Mouse (Mus musculus) lung, postnatal 14 days (tissue): Measurements from ENCODE around the gene Bpifb3.
A peak's percentile ranks its signal among the peaks of the same experiment; 100 is the strongest.

Experiments used
- DNase-seq: peaks from one replicate; pipeline ENCODE4 v3.0.0; 2021

Gene Bpifb3

DNA sequence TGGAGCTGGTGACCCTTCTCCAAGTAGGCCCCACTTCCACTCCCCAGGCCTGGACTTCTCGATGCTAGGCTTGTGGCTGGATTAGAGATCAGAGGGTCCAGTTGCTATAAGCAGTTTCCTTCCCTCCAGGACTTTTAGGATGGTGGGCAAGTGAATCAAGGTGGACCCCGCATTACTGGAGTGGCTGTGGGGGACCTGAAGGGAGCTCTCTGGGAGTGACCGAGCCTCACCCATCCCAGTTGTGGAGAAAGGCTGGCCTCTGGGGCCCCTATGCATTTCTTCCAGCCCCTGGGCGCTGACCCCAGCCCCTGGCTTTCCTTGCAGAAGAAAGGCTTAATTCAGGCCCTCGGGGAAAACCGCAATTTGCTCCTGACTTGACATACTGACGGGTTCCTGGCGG is at the start of gene Bpifb3:
TSS of gene Bpifb3 (plus strand) at position 301 of the 400 bp plus-strand sequence.
- no peak for DNase-seq

DNA sequence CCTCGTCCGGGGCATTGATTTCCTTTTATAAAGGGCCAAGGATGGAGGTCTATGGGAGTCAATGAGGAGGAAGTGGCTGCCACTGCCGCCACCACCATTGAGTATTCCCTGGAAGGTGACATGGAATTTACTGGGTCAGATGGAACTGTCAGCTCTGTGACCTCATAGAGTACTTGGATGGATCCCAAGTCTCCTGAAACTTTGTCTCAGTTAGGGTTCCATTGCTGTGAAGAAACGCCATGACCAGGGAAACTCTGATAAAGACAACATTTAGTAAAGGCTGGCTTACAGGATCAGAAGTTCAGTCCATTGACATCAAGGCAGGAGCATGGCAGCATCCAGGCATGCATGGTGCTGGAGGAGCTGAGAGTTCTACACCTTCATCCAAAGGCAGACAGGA is 47.0 kb upstream of the Bpifb3 start, which contains the start of gene Sun5:
TSS of gene Sun5 (minus strand) at position 101 of the 400 bp plus-strand sequence.
- no peak for DNase-seq

DNA sequence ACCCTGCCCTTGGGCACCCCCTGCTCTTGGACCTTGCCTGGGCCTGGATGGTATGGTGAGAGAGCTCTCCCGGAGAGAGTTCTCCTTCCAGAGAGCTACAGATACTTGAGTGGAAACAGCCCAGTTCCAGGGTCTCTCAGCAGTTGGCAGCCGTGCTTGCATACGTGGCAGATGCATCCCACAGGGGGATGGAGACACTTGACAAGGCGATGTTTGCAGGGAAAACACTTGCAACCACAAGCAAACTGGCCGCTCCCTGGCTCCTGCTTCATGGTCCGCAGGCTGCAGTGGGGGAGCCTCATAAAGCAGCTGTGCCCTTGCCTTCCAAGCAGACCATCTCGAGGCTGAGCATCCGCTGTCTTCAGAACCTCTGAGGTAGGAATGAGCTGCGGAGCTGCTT is 43.3 kb upstream of the Bpifb3 start, which contains the start of gene Bpifb2:
TSS of gene Bpifb2 (plus strand) at position 301 of the 400 bp plus-strand sequence.
- no peak for DNase-seq

DNA sequence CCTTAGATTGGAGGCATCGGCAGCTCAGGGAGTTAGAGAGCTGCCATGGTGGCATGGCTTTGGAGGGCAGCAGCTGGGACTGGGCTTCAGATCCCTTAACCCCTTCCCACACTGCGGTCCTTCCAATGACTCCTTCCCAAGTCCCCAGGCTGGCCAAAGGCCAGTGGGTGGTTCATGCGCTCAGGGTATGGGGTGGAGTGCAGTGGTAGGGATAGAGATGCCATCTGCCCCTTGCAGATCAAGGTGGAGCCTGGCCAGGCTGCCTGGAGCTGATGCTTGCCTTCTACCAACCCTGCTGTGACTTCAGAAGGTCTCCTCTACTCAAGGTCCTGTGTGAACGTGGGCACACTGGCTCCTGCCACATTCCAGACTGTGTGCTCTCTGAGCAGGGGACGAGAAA is 18.9 kb upstream of the Bpifb3 start:
- DNase-seq, result no peak

DNA sequence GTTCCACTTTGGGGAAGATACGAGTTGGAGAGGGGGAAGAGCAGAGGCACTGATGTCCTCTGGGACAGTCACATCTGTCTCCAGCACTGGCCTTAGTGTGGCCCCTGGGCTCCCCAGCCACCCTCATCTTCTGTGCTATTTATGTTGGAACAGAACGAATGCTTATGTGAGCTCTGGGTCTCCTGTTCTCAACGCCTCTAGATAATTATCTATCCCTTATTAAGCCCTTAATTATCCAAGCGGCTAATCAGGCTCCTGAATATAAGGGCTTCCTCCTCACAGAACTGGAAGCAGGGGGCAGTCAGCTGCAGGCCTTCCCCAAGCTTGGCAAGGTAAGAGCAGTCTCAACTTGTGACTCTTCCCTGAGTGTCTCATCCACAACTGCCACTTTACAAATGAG is 17.9 kb upstream of the Bpifb3 start, which contains the start of gene Bpifb6:
TSS of gene Bpifb6 (plus strand) at position 301 of the 400 bp plus-strand sequence.
- DNase-seq, result no peak

GRCm38 (mm10) chr2:153902726-153903125 is 15.3 kb upstream of the Bpifb3 start:
- no peak for DNase-seq

- no peak for DNase-seq
Observed at GRCm38 (mm10) chr2:153906626-153907025, 11.4 kb upstream of the Bpifb3 start.

DNA sequence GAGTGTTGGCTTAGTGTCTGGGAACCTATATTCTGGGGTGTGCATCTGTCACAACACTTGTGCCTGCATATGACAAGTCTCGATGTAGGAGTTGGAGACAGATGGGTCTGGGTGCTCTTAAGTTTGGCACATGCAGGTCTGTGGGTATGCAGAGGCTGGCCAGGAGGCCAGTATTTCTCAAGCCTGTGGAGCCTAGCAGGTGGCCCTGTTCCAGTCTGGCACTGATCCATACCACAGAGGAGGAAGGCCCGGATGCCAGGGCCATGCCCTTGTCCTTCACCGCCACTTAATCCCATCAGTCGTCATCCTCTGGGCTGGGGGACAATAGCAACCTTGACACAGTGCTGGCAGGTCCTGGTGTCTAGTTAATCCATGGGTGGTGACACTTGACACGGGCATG is 3.9 kb upstream of the Bpifb3 start:
- DNase-seq, result peak; percentile 3

DNA sequence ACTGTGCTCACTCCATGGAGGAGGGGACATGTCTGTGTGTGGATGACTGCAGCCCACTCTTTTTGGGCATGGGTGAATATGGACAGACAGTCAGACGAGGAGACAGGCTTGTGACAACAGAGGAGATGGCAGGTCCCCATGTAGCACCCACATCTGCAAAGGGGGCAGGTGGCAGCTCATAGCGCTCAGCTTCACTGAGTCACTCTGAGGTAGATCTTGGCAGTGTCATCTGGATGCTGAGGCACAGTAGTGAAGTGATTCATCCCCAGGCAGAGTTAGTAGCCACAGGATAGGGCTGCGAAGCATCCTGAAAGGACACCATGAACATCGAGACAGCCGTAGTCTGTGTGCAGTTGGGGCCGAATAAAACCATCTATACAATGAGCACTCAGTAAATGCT is 3.2 kb downstream of the Bpifb3 start:
- no peak for DNase-seq

- peak; percentile 49 for DNase-seq
Observed at GRCm38 (mm10) chr2:153929871-153930413, 11.9 kb downstream of the Bpifb3 start.

- no peak for DNase-seq
Observed at GRCm38 (mm10) chr2:153931125-153931524, 13.1 kb downstream of the Bpifb3 start.

- no peak for DNase-seq
Observed at GRCm38 (mm10) chr2:153933311-153933710, 15.3 kb downstream of the Bpifb3 start.

- DNase-seq, result no peak
Observed at GRCm38 (mm10) chr2:153935348-153935747, 17.3 kb downstream of the Bpifb3 start.

DNA sequence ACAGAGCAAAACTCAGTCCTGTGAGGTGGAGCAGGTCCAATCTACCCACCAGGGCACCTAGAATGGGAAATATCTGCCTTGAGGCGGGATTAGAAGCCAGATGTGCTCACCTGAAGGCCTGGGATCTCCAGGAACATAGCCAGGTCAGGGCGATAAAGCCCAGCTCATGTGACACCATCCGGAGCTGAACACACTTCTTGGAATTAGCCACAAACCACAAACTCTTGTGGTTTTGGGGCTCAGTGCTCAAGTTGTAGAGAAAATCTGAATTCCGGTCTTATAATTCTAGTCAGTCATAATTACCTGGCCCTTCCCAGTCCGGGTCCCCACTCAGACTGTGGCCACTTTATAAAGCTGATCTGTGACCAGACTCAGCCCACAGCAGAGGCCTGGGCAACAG is 19.8 kb downstream of the Bpifb3 start, which contains the start of gene Bpifb4:
TSS of gene Bpifb4 (plus strand) at position 370 of the 400 bp plus-strand sequence.
- no peak for DNase-seq

GRCm38 (mm10) chr2:153943537-153943936 is 25.5 kb downstream of the Bpifb3 start:
- DNase-seq, result peak; percentile 53

DNA sequence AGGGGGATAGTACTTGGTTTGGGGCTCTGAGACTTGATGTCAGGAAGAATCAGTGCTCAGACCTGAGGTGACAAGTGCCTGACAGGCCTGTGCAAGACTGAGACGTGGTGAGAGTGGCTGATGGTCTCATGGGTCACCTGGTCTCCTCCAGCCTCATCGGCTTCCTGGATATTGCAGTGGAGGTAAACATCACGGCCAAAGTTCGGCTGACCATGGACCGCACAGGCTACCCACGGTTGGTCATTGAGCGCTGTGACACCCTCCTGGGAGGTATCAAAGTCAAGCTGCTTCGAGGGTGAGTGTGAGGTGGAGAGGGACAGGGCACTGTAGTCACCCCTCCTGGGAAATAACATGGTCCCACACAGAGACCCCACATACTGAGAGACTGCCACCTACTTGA is 26.5 kb downstream of the Bpifb3 start:
- no peak for DNase-seq

- peak; percentile 54 for DNase-seq
Observed at GRCm38 (mm10) chr2:153952897-153953296, 34.9 kb downstream of the Bpifb3 start.

DNA sequence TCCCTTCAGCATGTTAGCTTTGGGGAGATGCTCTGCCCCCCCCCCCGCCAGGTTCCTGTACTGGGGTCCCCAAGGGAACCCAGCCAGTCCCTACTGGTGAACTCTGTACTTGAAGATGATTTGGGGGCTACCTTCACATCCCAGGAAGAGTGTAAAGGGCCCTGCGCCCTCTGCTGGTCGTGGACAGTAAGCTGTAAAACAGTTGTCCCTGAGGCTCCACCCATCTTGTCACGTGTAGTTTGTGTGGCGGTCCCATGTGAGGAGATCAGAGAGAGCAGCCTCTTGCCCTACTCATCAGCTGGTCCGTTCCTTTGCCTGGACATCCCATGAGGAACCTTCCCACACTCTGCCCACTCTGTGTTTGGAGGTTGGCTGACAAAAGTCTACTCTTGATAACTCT is 35.8 kb downstream of the Bpifb3 start:
- DNase-seq, result peak; percentile 39

DNA sequence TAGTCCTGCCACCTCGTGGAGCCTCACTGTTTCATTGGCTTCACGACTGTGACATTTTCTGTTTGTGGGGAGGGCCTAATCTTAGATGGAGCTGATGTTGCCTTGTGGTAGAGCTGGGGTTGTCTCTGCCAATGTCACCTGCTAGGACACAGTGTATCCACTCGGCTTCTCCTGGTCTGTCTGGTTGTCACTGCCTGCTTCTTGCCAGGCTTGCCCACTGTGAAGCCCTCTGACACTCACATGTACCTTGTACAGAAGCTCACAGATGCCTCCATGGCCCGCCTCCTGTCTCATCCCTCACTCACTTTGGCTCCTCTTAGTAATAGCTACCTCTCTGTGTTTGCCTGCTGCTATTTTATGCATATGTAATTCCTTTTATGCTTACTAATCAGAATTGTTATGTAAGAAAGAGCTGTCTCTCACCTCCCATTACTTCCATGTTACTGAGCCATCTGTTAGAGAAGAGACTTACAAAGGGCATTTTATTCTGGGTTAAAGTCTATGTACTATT is 44.8 kb downstream of the Bpifb3 start:
- DNase-seq, result no peak

- no peak for DNase-seq
Observed at GRCm38 (mm10) chr2:153963334-153963733, 45.3 kb downstream of the Bpifb3 start.

GRCm38 (mm10) chr2:153970221-153970620 is 52.2 kb downstream of the Bpifb3 start:
- DNase-seq, result peak; percentile 2

DNA sequence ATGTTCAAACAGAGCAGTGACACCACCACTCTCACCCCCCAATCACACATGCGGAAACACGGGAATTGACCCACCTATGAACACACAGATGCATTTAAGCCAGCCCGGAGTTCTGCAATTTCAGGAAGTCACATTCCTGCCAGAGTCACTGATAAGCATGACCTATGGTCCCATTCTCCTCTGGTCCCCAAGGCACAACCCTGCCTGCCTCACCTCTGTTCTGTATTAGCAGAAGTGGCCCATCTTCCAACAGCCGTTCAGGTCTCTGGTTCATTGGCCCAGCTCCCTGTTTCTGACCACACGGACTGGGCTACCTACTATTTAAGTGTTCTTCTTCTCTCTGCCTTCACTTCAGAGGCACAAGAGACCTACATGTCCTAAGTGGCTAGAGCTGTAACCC is 56.6 kb downstream of the Bpifb3 start, which contains the start of gene Bpifa6:
TSS of gene Bpifa6 (plus strand) at position 364 of the 400 bp plus-strand sequence.
- DNase-seq, result no peak
